Mouse (Mus musculus) stomach, embryonic 16.5 days (tissue): ENCODE measurements around the gene Sumo2. TPM values are rescaled to one million over a fixed set of nuclear protein-coding genes. Genes with fewer than 3 reads are reported as not detected.
"Not testable (repeated sequence)": the region's sequence is repeated elsewhere in the genome, so short reads cannot be mapped to it uniquely, and the experiment has no call there.

ENCODE experiments used
- ATAC-seq: fragments of 200-750 bp; cut with Nextera tagmentation; 2 replicates; pipeline ENCODE4 v1.8.0; 2017; ENCODE audit warnings: moderate number of reproducible peaks, moderate TSS enrichment; ENCODE audit not compliant: insufficient read depth, low FRiP score
- H3K27ac ChIP-seq: fragments of 300-500 bp; sonication (generic); 2 replicates; pipeline ENCODE4 v1.5.1; 2014; ENCODE audit warnings: low read length
- H3K27me3 ChIP-seq: fragments of 300-500 bp; sonication (generic); 2 replicates; pipeline ENCODE4 v1.6.1; 2014; ENCODE audit warnings: low read length, control low read depth, mixed read lengths; ENCODE audit not compliant: control insufficient read depth, insufficient read depth
- H3K36me3 ChIP-seq: fragments of 300-500 bp; sonication (generic); 2 replicates; pipeline ENCODE4 v1.6.1; 2014; ENCODE audit warnings: low read length; ENCODE audit not compliant: control insufficient read depth, insufficient read depth
- H3K4me1 ChIP-seq: fragments of 300-500 bp; sonication (generic); 2 replicates; pipeline ENCODE4 v1.6.1; 2014; ENCODE audit warnings: low read length, control low read depth, mixed read lengths; ENCODE audit not compliant: control insufficient read depth, insufficient read depth
- H3K4me2 ChIP-seq: fragments of 300-500 bp; sonication (generic); 2 replicates; pipeline ENCODE4 v1.6.1; 2014; ENCODE audit warnings: low read depth, low read length, mixed read lengths
- H3K4me3 ChIP-seq: fragments of 300-500 bp; sonication (generic); replicated peaks from 2 replicates; pipeline ENCODE4 v1.5.1; 2014; ENCODE audit warnings: mild to moderate bottlenecking, low read length
- H3K9ac ChIP-seq: fragments of 300-500 bp; sonication (generic); 2 replicates; pipeline ENCODE4 v1.6.1; 2014; ENCODE audit warnings: low read length
- H3K9me3 ChIP-seq: fragments of 300-500 bp; sonication (generic); replicated peaks from 2 replicates; pipeline ENCODE4 v1.6.1; 2016; ENCODE audit warnings: low read length, control low read depth; ENCODE audit not compliant: control insufficient read depth
- WGBS: fragments of 180-500 bp; shearing (Covaris S2); extraction: QIAGEN DNeasy Blood & Tissue Kit; methylation state at CpG from one replicate; pipeline ENCODE4 v1.1.7; 2014; 5-methylcytosine and 5-hydroxymethylcytosine counted together
- polyA plus RNA-seq: library from polyadenylated mRNA; unstranded; fragments of >200 nt; fragmentation: Nextera tagmentation; extraction: Ambion mirVana; gene quantifications from 2 replicates; pipeline ENCODE4 v1.2.1, GENCODE M21; 2015

Sumo2 gene
- polyA plus RNA-seq, 1 experiment from 2014 or later, result 737 TPM

DNA sequence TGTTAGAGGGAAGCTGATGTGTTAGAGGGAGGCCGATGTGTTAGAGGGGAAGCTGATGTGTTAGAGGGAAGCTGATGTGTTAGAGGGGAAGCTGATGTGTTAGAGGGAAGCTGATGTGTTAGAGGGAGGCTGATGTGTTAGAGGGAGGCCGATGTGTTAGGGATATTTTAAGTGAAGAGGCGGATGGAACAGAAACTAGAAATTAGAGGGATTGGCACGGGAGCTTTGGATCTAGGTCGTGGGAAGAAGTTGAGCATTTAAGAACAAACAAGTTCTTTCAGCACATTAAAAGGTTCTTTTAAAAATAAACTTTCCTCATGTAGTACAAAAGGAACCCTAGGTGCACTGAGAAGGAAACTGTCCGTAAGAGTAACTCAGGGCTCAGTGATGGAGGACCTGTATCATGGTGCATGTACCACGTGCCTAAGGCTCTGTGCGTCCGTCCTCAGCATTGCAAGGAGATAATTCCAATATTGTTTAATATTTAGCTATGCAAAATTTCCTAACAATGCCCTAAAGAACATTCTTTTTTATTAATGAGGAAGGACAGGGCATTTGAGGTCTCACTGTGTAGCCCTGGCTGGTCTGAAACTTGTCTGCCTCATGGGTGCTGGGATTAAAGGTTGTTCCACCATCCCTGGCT lies 57.7 kb downstream of the Sumo2 start:
- WGBS, result 84% methylated on average over 9 of the region's 9 CpGs
- no peak overlapping the region for H3K4me2 ChIP-seq
- no peaks in the 10 kb centered on the region for H3K9me3 ChIP-seq
- no peak overlapping the region for H3K27ac ChIP-seq
- H3K4me3 ChIP-seq, result no peak overlapping the region
- H3K36me3 ChIP-seq, result no peaks in the 10 kb centered on the region
- no peak overlapping the region for H3K9ac ChIP-seq
- no peaks in the 10 kb centered on the region for H3K27me3 ChIP-seq
- no peak for ATAC-seq
- H3K4me1 ChIP-seq, result peaks cover 23% of the 10 kb centered on the region

DNA sequence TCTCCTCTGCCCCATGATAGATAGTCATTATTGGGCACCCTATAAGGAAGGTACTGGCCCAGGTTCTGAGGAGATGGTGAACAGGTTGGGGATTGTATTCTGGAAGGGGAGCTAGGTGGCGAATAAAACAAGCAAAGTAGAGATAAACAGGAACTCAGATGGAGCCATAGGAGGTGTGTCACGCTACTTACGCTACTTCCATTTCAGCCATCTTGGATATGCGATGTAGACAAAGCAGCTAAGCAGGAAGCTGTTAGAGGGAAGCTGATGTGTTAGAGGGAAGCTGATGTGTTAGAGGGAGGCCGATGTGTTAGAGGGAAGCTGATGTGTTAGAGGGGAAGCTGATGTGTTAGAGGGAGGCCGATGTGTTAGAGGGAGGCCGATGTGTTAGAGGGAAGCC lies 58.7 kb downstream of the Sumo2 start:
- not testable (repeated sequence) for ATAC-seq, H3K4me2 ChIP-seq
- 80% methylated on average over 7 of the region's 7 CpGs for WGBS

DNA sequence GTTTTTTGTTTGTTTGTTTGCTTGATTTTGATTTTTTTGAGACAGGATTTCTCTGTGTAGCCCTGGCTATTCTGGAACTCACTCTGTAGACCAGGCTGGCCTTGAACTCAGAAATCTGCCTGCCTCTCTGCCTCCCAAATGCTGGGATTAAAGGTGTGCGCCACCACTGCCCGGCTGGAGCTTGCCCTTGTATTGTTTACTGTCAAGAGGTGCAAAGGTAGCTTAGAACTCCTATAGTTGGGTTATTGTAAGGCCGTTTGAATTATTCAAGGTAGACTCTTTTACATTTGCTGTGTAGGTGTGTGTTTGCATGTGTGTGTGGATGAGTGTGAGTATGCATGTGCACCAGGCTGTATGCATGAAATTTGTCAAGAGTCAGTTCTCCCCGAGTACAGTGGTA lies 59.4 kb downstream of the Sumo2 start:
- not testable (repeated sequence) for ATAC-seq, H3K27ac ChIP-seq, H3K9me3 ChIP-seq, H3K36me3 ChIP-seq, H3K9ac ChIP-seq, H3K27me3 ChIP-seq
- Histone ChIP-seq H3K4me1 (peaks cover 25% of the 10 kb centered on the region), H3K4me2 (peak overlapping the region; percentile 81), H3K4me3 (peak overlapping the region; percentile 78; the same call in 1 of the 2 replicates)
- WGBS, result 73% methylated on average over 4 of the region's 4 CpGs

More for the DNA sequence above, 58.7 kb downstream of the Sumo2 start:
- H3K9me3 ChIP-seq, H3K9ac ChIP-seq, H3K4me3 ChIP-seq, H3K27me3 ChIP-seq, H3K36me3 ChIP-seq, H3K27ac ChIP-seq: not testable (repeated sequence)
- peaks cover 25% of the 10 kb centered on the region for H3K4me1 ChIP-seq

DNA sequence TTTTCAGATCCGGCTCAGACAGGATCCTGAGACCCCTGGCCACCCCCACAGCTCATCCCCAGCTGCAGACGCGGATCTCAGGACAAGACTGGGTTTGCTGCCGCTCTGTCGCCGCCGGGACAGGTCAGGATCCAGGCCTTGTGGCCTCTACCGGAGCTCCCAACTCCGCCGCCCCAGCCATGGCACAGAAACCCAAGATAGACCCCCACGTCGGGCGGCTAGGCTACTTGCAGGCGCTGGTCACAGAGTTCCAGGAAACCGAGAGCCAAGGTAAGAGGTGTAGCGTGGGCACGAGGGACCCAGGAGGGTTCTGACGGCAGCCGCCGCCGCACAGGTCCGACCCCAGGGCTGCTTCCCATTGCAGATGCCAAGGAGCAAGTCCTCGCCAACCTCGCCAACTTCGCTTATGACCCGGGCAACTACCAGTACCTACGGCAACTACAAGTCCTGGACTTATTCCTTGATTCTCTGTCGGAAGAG lies 60.3 kb downstream of the Sumo2 start:
- no peaks in the 10 kb centered on the region for H3K27me3 ChIP-seq
- 3% methylated on average over 28 of the region's 28 CpGs for WGBS
- H3K4me2 ChIP-seq, result peak overlapping the region; percentile 81
- peak overlapping the region; percentile 78 for H3K4me3 ChIP-seq
- no peaks in the 10 kb centered on the region for H3K9me3 ChIP-seq
- peak; percentile 9; the same call in 1 of the 2 replicates for ATAC-seq
- no peaks in the 10 kb centered on the region for H3K36me3 ChIP-seq
- no peak overlapping the region for H3K27ac ChIP-seq
- peaks cover 25% of the 10 kb centered on the region for H3K4me1 ChIP-seq
- H3K9ac ChIP-seq, result peak overlapping the region; percentile 73

DNA sequence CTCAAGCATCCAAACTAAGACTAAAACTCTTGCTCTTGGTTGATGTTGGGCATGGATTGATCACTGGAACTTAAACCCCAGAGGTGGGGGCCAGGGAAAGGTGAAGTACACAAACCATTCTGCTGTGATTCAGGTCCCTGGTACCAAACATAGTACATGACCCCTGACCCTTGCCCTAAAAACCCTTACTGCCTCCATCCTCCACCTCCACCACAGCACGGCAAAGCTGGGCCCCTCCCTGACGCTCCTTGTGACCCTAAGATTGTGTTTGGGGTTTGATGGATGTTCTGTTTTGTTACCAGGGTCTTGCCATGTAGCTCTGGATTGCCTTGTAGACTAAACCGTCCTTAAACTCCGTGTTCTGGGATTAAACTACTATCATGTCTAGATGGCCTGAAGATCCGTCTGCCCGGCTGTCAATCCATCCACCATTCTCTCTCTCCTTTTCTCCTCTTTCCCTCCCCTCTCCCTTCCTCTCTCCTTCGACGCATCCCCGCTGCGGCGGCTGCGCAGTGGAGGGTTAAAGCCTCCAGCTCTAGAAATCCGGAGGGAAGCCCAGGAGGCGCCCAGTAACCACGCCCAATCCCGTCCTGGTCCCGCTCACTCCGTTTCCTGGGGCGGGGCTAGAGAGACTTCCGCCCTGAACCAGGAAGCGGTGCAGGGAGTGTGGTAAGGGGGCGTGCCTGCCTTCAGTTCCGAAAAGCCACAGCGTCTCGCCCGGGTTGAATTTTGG lies 60.9 kb downstream of the Sumo2 start, which contains the start of gene Armc7:
Gene Armc7, plus strand, starts transcription at position 643 of the 733 bp plus-strand sequence.
- H3K4me1 ChIP-seq, result peaks cover 25% of the 10 kb centered on the region
- peak within 1 kb of the TSS; percentile 81 for H3K4me2 ChIP-seq
- peak within 1 kb of the TSS; percentile 65 for H3K27ac ChIP-seq
- H3K4me3 ChIP-seq, result peak within 1 kb of the TSS; percentile 78
- no peaks in the 10 kb centered on the region for H3K27me3 ChIP-seq
- no peaks in the 10 kb centered on the region for H3K9me3 ChIP-seq
- no peaks in the 10 kb centered on the region for H3K36me3 ChIP-seq
- ATAC-seq, result peak; percentile 96
- under 1% methylated on average over 26 of the region's 26 CpGs for WGBS
- H3K9ac ChIP-seq, result peak within 1 kb of the TSS; percentile 73

DNA sequence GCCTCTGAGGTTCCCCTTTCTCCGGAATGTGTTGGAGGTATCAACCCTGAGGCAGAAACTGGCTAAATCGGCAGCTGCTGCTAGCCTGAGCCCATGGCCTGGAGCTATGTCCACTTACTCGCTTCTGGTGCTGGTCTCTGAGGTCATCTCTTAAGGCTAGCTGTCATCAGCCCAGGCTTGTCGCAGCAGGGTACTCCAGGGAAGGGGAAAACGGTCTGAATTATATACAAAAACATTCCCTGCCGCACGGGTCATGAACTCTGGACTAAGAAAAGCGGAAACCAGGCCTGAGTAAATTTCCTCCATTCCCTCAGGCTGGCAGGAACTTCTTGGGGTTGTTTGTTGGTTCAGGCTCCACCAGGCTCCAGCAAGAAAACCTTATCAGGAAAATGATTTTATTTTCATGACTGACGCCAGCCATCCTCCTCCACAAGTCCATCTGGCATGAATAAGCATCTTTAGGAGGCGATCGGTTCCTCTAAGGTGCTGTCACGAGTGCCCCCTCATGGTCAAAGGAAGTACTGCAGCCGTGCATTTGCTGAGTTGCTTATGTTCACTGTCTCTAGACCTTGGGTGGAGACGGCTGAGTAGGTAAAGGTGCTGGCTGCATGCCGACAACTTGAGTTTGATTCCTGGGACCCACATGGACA lies 62.3 kb downstream of the Sumo2 start:
- 17% methylated on average over 15 of the region's 15 CpGs for WGBS

More for the DNA sequence above, 62.3 kb downstream of the Sumo2 start:
- no peak overlapping the region for H3K4me3 ChIP-seq
- no peaks in the 10 kb centered on the region for H3K36me3 ChIP-seq
- peak overlapping the region; percentile 57; the same call in 1 of the 2 replicates for H3K27ac ChIP-seq
- H3K9ac ChIP-seq, result 0 out of 2 replicates have a peak overlapping the region, but pooled peaks have one; percentile 13
- no peak overlapping the region for H3K4me2 ChIP-seq
- H3K4me1 ChIP-seq, result peaks cover 25% of the 10 kb centered on the region
- H3K27me3 ChIP-seq, result no peaks in the 10 kb centered on the region
- no peaks in the 10 kb centered on the region for H3K9me3 ChIP-seq
- ATAC-seq, result peak; percentile 31; the same call in 1 of the 2 replicates

Other genes starting within 250 kb of the Sumo2 start
- 1.6 and 1.7 TPM in 2 replicates for gene Fads6, start 238.6 kb downstream of the Sumo2 start, polyA plus RNA-seq
- 1.9 and 2.5 TPM in 2 replicates for gene Otop2, start 229.1 kb downstream of the Sumo2 start, polyA plus RNA-seq
- gene Ush1g, start 214.2 kb downstream of the Sumo2 start, polyA plus RNA-seq, result 0.62 and 0.76 TPM in 2 replicates
- gene Otop3, start 201.5 kb downstream of the Sumo2 start, polyA plus RNA-seq, result 4.6 and 8.4 TPM in 2 replicates
- 44.0 and 46.2 TPM in 2 replicates for gene Hid1, start 168.5 kb downstream of the Sumo2 start, polyA plus RNA-seq
- 6.1 and 6.6 TPM in 2 replicates for gene Cdr2l, start 154.4 kb downstream of the Sumo2 start, polyA plus RNA-seq
- gene Mrpl58, start 132.5 kb downstream of the Sumo2 start, polyA plus RNA-seq, result 160 and 162 TPM in 2 replicates
- gene Atp5h, start 116.3 kb downstream of the Sumo2 start, polyA plus RNA-seq, result 746 and 843 TPM in 2 replicates
- 3.2 and 3.6 TPM in 2 replicates for gene Kctd2, start 116.1 kb downstream of the Sumo2 start, polyA plus RNA-seq
- 0.22 and 0.26 TPM in 2 replicates for gene Trim80, start 95.7 kb downstream of the Sumo2 start, polyA plus RNA-seq
- gene Slc16a5, start 73.8 kb downstream of the Sumo2 start, polyA plus RNA-seq, result 2.8 and 3.7 TPM in 2 replicates
- gene Armc7, start 60.6 kb downstream of the Sumo2 start, polyA plus RNA-seq, result 7.9 and 8.0 TPM in 2 replicates
- gene Nt5c, start 44.4 kb downstream of the Sumo2 start, polyA plus RNA-seq, result 112 and 113 TPM in 2 replicates
- gene Jpt1, start 21.9 kb downstream of the Sumo2 start, polyA plus RNA-seq, result 454 and 457 TPM in 2 replicates
- 138 and 141 TPM in 2 replicates for gene Nup85, start 28.2 kb upstream of the Sumo2 start, polyA plus RNA-seq
- gene Mrps7, start 67.6 kb upstream of the Sumo2 start, polyA plus RNA-seq, result 78.5 and 91.1 TPM in 2 replicates
- gene Gga3, start 67.8 kb upstream of the Sumo2 start, polyA plus RNA-seq, result 17.4 and 18.8 TPM in 2 replicates
- 35.9 and 47.4 TPM in 2 replicates for gene Mif4gd, start 76.7 kb upstream of the Sumo2 start, polyA plus RNA-seq
- 22.1 and 22.7 TPM in 2 replicates for gene Slc25a19, start 92.0 kb upstream of the Sumo2 start, polyA plus RNA-seq
- gene Grb2, start 172.3 kb upstream of the Sumo2 start, polyA plus RNA-seq, result 59.1 and 79.6 TPM in 2 replicates
- gene Tmem94, start 229.2 kb upstream of the Sumo2 start, polyA plus RNA-seq, result 21.4 and 23.1 TPM in 2 replicates